Mouse (Mus musculus) intestine, embryonic 15.5 days (tissue): ENCODE data around the gene Gcgr. TPM values are rescaled to one million over a fixed set of nuclear protein-coding genes. Genes with fewer than 3 reads are reported as not detected.

Experiments used
- ATAC-seq: fragments of 200-750 bp; cut with Nextera tagmentation; 2 replicates; pipeline ENCODE4 v1.8.0; 2017; ENCODE audit warnings: moderate TSS enrichment, moderate library complexity
- H3K27ac ChIP-seq: fragments of 300-500 bp; sonication (generic); 2 replicates; pipeline ENCODE4 v1.5.1; 2015; ENCODE audit warnings: mild to moderate bottlenecking, inconsistent platforms
- H3K27me3 ChIP-seq: fragments of 300-500 bp; sonication (generic); replicated peaks from 2 replicates; pipeline ENCODE4 v1.6.1; 2015; ENCODE audit warnings: inconsistent platforms
- H3K36me3 ChIP-seq: fragments of 300-500 bp; sonication (generic); 2 replicates; pipeline ENCODE4 v1.6.1; 2015; ENCODE audit warnings: inconsistent platforms
- H3K4me1 ChIP-seq: fragments of 300-500 bp; sonication (generic); replicated peaks from 2 replicates; pipeline ENCODE4 v1.6.1; 2015; ENCODE audit warnings: inconsistent platforms
- H3K4me2 ChIP-seq: fragments of 300-500 bp; sonication (generic); replicated peaks from 2 replicates; pipeline ENCODE4 v1.6.1; 2015; ENCODE audit warnings: mild to moderate bottlenecking, inconsistent platforms
- H3K4me3 ChIP-seq: fragments of 300-500 bp; sonication (generic); replicated peaks from 2 replicates; pipeline ENCODE4 v1.5.1; 2015; ENCODE audit warnings: inconsistent platforms
- H3K9ac ChIP-seq: fragments of 300-500 bp; sonication (generic); 2 replicates; pipeline ENCODE4 v1.6.1; 2015; ENCODE audit warnings: inconsistent platforms
- H3K9me3 ChIP-seq: fragments of 300-500 bp; sonication (generic); 2 replicates; pipeline ENCODE4 v1.6.1; 2016; ENCODE audit warnings: inconsistent platforms
- WGBS: fragments of 180-500 bp; shearing (Covaris S2); methylation state at CpG from one replicate; pipeline ENCODE4 v1.1.7; 2015; 5-methylcytosine and 5-hydroxymethylcytosine counted together
- polyA plus RNA-seq: library from polyadenylated mRNA; unstranded; fragments of >200 nt; fragmentation: Nextera tagmentation; extraction: Ambion mirVana; gene quantifications from 2 replicates; pipeline ENCODE4 v1.2.1, GENCODE M21; 2015

Gene Gcgr
- 0.58 and 0.67 TPM in 2 replicates for polyA plus RNA-seq

DNA sequence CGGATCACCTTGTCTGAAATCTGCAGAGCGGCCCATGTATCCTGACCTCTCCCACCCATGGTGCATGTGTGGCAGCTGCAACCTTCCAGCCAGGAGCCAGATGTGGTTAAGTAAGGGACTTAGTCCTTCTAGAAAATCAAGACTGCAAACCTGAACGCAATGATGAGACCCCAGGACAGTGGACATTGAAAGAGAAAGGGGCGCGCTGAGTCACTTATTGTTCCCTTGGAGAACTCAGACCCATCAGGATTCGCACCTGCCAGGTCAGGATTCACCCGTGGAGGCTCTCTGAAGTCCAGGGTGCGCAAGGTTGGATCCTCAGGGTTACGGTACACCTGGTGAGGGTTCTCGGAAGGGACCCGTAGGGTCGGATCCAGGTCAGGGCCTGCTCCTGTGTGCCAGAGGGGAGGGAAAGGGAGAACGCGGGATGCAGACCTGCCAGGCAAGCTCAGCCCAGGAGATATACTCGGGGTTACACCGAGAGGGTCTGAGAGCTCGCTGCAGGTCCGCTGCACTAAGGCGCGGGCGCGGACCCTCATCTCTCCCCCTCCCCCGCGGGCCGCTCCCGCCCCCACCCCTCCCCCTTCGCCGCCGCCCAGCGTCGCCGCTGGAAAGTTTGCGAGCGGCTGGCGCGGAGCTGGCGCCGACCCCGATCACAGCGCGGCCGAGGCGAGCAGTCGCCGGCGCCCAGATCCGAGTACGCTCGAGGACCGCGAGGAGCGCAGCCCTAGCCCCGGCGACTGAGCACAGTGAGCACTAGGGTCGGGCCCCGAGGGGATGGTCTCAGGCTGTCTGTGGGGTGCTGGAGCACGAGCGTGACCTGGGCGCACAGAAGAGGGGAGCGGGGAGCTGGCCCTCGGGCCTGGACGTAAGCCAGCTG is at the start of gene Gcgr:
Gene Gcgr (plus strand): TSS at position 615 of the 880 bp plus-strand sequence.
- Histone ChIP-seq H3K9me3 (no peaks in the 10 kb centered on the region), H3K27me3 (peaks cover 65% of the 10 kb centered on the region), H3K9ac (peak within 1 kb of the TSS; percentile 59), H3K4me3 (peak within 1 kb of the TSS; percentile 45), H3K27ac (no peak within 1 kb of the TSS), H3K36me3 (no peaks in the 10 kb centered on the region), H3K4me1 (peaks cover 10% of the 10 kb centered on the region), H3K4me2 (peak within 1 kb of the TSS; percentile 91)
- peak; percentile 60 for ATAC-seq
- 14% methylated on average over 42 of the region's 62 CpGs for WGBS

- WGBS = 81% methylated on average over 7 of the region's 7 CpGs
- Histone ChIP-seq H3K4me2 (peak overlapping the region; percentile 78), H3K36me3 (peaks cover 36% of the 10 kb centered on the region)
These were observed 47.0 kb upstream of the Gcgr start for GRCm38 (mm10) chr11:120483448-120483934.

DNA sequence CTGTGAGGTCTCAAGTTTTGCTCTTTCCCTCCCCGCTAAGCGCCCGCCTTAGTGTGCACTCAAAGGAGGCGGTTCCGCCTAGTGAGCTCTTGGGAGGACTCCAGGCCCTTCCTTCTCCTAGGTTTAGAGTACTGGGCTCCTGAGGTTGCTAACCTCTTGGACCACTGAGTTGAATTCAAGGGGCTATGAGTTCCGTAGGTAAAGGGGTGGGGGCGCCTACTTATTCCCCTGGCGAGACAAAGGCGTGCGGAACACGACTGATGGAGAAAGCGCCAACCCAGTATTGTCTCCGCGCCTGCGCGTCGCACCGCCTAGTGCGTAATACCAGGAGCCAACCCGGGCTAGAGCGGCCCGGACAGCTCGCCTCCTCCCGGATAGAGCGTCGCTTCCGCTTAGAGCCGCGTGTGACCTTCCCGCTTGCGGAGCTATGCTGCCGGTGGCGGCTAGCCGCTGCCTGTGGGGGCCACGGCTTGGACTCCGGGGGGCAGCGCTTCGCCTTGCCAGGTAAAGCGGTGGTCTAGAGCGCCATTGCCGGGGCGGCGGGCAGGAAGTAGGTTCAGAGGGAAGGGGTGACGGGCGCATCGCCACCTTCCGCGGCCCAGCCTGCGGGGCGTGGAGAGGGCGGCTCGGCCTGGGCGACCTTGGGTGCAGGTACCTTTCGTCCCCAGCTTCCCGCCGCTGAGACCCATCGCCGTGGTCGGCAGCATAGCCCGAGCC is 46.1 kb upstream of the Gcgr start, which contains the start of gene Mrpl12:
Gene Mrpl12 (plus strand): TSS at position 349 of the 717 bp plus-strand sequence.
- Histone ChIP-seq H3K9me3 (no peaks in the 10 kb centered on the region), H3K36me3 (peaks cover 28% of the 10 kb centered on the region), H3K27ac (peak within 1 kb of the TSS; percentile 80), H3K4me1 (peaks cover 19% of the 10 kb centered on the region), H3K4me3 (peak within 1 kb of the TSS; percentile 93), H3K4me2 (peak within 1 kb of the TSS; percentile 78), H3K27me3 (no peaks in the 10 kb centered on the region), H3K9ac (peak within 1 kb of the TSS; percentile 94)
- WGBS = 0% methylated on average over 60 of the region's 60 CpGs
- peak; percentile 94 for ATAC-seq

More at GRCm38 (mm10) chr11:120483448-120483934, 47.0 kb upstream of the Gcgr start:
- ATAC-seq = no peak
- Histone ChIP-seq H3K9ac (peak overlapping the region; percentile 94; the same call in 1 of the 2 replicates), H3K27ac (peak overlapping the region; percentile 80; the same call in 1 of the 2 replicates), H3K27me3 (no peaks in the 10 kb centered on the region), H3K4me1 (peaks cover 19% of the 10 kb centered on the region), H3K9me3 (no peaks in the 10 kb centered on the region), H3K4me3 (peak overlapping the region; percentile 93; the same call in 1 of the 2 replicates)

DNA sequence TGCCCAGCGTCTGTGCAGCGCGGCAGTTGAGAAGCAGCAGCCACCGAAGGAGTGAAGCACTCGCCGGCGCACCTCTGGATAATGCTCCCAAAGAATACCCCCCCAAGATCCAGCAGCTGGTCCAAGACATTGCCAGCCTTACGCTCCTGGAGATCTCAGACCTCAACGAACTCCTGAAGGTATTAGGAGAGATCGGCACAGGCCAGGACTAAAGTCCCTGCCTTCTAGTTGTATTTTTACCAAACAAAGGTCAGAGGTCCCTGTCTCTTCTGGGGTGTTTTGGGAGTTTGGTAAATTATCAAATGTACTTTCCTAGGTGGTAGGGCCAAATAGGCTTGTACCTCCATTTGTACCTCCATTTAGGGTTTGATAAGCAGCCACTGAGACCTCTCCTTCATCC is 45.2 kb upstream of the Gcgr start:
- Histone ChIP-seq H3K9ac (peak overlapping the region; percentile 94), H3K27me3 (no peaks in the 10 kb centered on the region), H3K9me3 (no peaks in the 10 kb centered on the region), H3K4me2 (peak overlapping the region; percentile 78), H3K36me3 (peaks cover 22% of the 10 kb centered on the region), H3K4me3 (peak overlapping the region; percentile 93), H3K27ac (peak overlapping the region; percentile 80), H3K4me1 (peaks cover 26% of the 10 kb centered on the region)
- no peak for ATAC-seq
- 7% methylated on average over 10 of the region's 10 CpGs for WGBS

GRCm38 (mm10) chr11:120488516-120488915 is 42.0 kb upstream of the Gcgr start:
- 64% methylated on average over 4 of the region's 4 CpGs for WGBS
- Histone ChIP-seq H3K9me3 (no peaks in the 10 kb centered on the region), H3K36me3 (peaks cover 7% of the 10 kb centered on the region; the same call in 1 of the 2 replicates), H3K4me2 (no peak overlapping the region), H3K4me3 (no peak overlapping the region), H3K9ac (no peak overlapping the region), H3K27ac (no peak overlapping the region; the same call in 1 of the 2 replicates), H3K4me1 (peaks cover 44% of the 10 kb centered on the region), H3K27me3 (no peaks in the 10 kb centered on the region)
- ATAC-seq = no peak

GRCm38 (mm10) chr11:120489054-120489761 is 41.3 kb upstream of the Gcgr start:
- Histone ChIP-seq H3K27ac (peak overlapping the region; percentile 89), H3K9me3 (no peaks in the 10 kb centered on the region), H3K36me3 (peaks cover 7% of the 10 kb centered on the region; the same call in 1 of the 2 replicates), H3K4me1 (peaks cover 43% of the 10 kb centered on the region), H3K4me2 (no peak overlapping the region; the same call in 1 of the 2 replicates), H3K4me3 (no peak overlapping the region), H3K27me3 (no peaks in the 10 kb centered on the region), H3K9ac (0 out of 2 replicates have a peak overlapping the region, but pooled peaks have one; percentile 6)
- ATAC-seq = peak; percentile 78
- 52% methylated on average over 4 of the region's 4 CpGs for WGBS

DNA sequence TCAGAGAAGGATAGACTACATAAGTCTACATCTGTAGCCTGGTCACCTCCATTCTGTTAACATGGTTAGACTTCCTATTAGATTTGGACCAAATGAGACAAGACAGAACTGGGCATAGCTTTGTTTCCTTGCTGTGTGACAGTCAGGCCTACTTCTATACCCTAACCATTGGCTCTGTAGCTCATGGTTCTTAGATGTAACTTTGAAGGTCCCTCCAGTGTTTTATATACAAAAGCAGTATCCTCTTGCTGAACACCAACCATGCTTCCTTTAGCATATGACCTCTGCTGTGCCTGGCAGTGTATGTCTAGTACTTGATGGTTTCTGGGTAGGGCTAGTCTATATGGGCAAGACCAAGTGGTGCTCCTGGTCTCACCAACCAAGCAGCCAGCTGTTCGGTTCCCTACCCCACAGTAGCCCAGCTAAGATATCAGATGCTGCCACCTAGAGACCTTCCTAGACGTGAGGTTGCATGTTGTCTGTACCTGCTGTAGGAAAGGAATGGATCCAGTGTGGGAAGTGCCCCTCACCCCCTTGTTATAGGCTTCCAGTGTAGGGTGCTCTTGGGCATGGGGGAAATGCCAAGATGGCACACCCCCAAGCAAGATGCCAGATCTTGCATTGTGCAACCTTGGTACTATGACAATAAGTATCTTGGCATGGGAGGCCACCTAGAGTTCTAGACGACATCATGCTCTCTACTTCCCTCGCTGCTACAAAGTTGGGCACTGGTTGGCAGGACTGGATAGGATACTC is 40.0 kb upstream of the Gcgr start:
- Histone ChIP-seq H3K9ac (0 out of 2 replicates have a peak overlapping the region, but pooled peaks have one; percentile 3), H3K27me3 (no peaks in the 10 kb centered on the region)
- WGBS = 40% methylated on average over 4 of the region's 4 CpGs

DNA sequence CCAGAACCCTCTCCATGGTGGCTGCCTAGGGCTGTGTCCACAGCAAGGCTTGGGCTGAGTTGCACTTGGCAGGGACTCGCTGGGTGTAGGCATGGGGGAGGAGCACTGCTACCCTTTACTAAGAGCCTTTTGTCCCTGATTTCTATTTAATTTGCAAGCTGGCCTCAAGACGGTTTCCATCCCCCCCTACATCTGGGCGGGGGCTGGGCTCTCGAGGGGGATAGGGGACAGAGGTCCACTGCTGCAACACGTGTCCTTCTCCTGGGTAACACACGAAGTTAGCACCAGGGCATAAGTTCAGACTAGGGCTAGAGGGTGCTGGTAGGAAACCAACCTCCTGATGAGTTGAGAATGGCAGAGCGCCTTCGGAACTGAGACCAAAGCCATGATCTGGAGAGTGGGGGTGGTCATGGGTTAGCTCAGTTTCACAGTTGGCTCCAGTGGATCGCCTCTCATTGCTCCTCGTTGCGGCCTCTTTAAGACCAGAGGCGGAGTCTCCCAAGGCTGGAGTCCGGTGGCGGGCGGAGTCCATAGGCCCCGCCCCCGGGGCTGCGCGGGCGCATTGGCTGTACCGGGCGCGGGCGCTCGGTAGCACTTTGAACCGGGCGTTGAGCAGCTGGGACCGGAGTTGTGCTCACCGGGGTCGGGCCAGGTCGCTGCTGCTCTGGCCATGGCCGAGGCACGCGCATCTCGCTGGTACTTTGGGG is 39.0 kb upstream of the Gcgr start, which contains the start of gene Slc25a10:
Gene Slc25a10 (plus strand): TSS at position 524 of the 707 bp plus-strand sequence.
- H3K27ac ChIP-seq = peak within 1 kb of the TSS; percentile 89
- H3K4me3 ChIP-seq = peak within 1 kb of the TSS; percentile 90
- H3K27me3 ChIP-seq = no peaks in the 10 kb centered on the region
- ATAC-seq = peak; percentile 91
- no peaks in the 10 kb centered on the region for H3K9me3 ChIP-seq
- peaks cover 32% of the 10 kb centered on the region for H3K4me1 ChIP-seq
- whole genome bisulfite sequencing = under 1% methylated on average over 35 of the region's 35 CpGs
- H3K4me2 ChIP-seq = peak within 1 kb of the TSS; percentile 92
- peaks cover 20% of the 10 kb centered on the region for H3K36me3 ChIP-seq
- H3K9ac ChIP-seq = peak within 1 kb of the TSS; percentile 78

More for the DNA sequence above, 40.0 kb upstream of the Gcgr start:
- H3K36me3 ChIP-seq = peaks cover 12% of the 10 kb centered on the region
- H3K4me2 ChIP-seq = 0 out of 2 replicates have a peak overlapping the region, but pooled peaks have one; percentile 10
- peak overlapping the region; percentile 89 for H3K27ac ChIP-seq
- H3K4me3 ChIP-seq = no peak overlapping the region
- no peaks in the 10 kb centered on the region for H3K9me3 ChIP-seq
- ATAC-seq = no peak
- peaks cover 40% of the 10 kb centered on the region for H3K4me1 ChIP-seq

DNA sequence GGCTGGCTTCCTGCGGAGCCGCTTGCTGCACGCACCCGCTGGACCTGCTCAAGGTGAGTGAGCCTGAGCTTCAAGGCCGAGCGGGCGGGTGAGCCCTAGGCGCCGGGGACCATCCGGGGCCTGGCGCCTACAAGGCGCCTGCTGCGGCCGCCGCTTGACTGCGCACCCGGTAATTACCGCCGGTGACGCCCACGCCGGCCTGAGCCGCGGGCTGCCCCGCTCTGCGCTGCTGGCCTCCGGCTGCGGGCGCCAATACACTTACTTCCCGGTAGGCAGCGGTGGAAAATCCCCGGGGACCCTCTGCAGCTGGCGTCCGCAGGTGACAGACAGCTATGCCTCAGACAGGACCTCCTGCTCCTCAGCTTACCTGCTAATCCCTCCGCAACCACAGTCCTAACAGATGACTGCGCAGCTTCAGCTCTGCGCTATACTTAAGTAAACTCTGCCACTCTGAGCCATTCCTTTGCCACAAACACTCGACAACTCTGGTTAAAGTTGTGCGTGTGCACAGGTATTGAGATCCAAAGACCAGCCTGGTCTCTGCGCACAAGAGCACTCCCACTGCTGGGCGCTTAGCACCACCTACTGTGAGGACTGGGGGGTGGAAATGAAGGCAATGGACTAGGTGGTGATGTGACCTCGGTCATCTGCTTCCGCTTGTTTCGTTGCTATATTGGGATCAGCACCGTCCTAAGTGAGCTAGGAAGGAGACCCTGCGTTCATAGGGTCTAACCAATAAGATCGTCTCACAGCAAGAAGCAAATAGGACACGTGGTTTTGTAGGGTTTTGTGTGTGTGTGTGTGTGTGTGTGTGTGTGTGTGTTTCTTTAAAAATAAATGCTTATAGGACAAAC is 38.2 kb upstream of the Gcgr start:
- ATAC-seq = peak; percentile 46
- Histone ChIP-seq H3K4me2 (peak overlapping the region; percentile 92), H3K9me3 (no peaks in the 10 kb centered on the region), H3K4me1 (peaks cover 31% of the 10 kb centered on the region), H3K36me3 (peaks cover 25% of the 10 kb centered on the region), H3K4me3 (peak overlapping the region; percentile 90), H3K27ac (peak overlapping the region; percentile 89), H3K9ac (peak overlapping the region; percentile 78), H3K27me3 (no peaks in the 10 kb centered on the region)
- under 1% methylated on average over 48 of the region's 48 CpGs for WGBS

GRCm38 (mm10) chr11:120492878-120493203 is 37.7 kb upstream of the Gcgr start:
- no peak for ATAC-seq
- Histone ChIP-seq H3K4me2 (peak overlapping the region; percentile 92), H3K9ac (peak overlapping the region; percentile 78), H3K27ac (peak overlapping the region; percentile 89), H3K36me3 (peaks cover 27% of the 10 kb centered on the region), H3K9me3 (no peaks in the 10 kb centered on the region), H3K4me3 (peak overlapping the region; percentile 90), H3K27me3 (no peaks in the 10 kb centered on the region), H3K4me1 (peaks cover 31% of the 10 kb centered on the region)
- 26% methylated on average over 3 of the region's 3 CpGs for WGBS
